Mouse (Mus musculus): ENCODE results near the gene Gnptg.
"Not testable (repeated sequence)": the region's sequence is repeated elsewhere in the genome, so short reads cannot be mapped to it uniquely, and the experiment has no call there.

DNA sequence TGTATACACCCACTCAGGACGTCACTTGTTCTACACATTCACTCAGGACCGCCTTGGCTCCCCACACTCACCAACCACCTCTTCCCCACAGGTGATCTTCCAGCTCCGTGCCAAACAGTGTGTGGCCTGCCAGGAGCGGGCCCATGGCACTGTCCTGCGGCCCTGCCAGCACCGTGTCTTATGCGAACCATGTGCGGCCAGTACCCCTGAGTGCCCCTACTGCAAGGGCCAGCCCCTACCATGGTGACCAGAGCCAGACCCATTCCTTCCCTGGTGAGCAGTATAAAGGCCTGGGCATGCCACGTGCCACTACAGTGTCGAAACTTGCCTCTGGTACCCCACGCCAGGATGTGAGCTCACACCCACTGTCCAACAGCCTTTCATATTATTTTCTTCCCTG lies 8.3 kb downstream of the Gnptg start:
- TF ChIP-seq ZNF384 (IDR thresholded peaks at IDR 0.05; ENCODE audit: low read depth, low read length); HCFC1 (IDR thresholded peaks at IDR 0.05; ENCODE audit: borderline replicate concordance, insufficient read depth, low read length); MAFK (IDR thresholded peaks at IDR 0.05; ENCODE audit: insufficient read depth, low read depth, low read length); CHD2 (IDR thresholded peaks at IDR 0.05; ENCODE audit: low read depth, low read length); ZC3H11A (IDR thresholded peaks at IDR 0.05; ENCODE audit: borderline replicate concordance, low read depth, low read length): not testable (repeated sequence)

All from ES-E14 (cell line).